Comparison of ENCODE assay signal across 17 mouse cellular contexts in the genomic region with DNA sequence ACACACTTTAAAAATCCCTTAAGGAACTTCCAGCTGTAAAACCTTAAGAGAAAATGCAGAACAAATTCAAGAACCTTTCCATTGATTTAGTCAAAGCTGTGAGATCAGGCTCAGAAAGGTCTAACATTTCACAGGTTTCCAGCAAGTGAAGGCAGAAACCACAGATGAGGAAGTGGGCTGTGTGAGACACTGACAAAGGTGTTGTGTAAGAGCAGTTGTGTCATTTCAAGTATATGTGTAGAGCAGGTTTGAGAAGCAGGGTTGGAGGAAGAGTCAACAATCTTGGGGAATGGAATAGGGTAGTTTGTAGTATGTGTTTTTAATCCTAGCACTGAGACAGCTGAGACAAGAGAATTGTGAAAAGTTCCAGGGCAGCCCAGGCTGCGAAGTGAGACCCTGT. TPM values are rescaled to one million over a fixed set of nuclear protein-coding genes. Genes with fewer than 3 reads are reported as not detected.
DNase-seq lines count a peak whose midpoint lies in the region; ATAC-seq and TF ChIP-seq lines count a peak whose summit lies in the region.
"Had no signal": no experiment of that assay in that cellular context is flagged by ENCODE, and none has a peak within 500 bp of the region (broad histone marks: within the 10 kb centered on the region; RNA-seq: fewer than 3 reads in every experiment).

No protein-coding gene starts in this region.

- WGBS in lung, adult 2 months, result 24% methylated on average over 1 of the region's 1 CpGs
- WGBS in bone marrow, adult 2 months, result 6% methylated on average over 1 of the region's 1 CpGs
- WGBS in midbrain, embryonic 14.5 days, result 44% methylated on average over 1 of the region's 1 CpGs

- peak overlapping the region; percentile 94 for H3K27ac ChIP-seq in bone marrow, adult 2 months (ENCODE audit: control insufficient read depth, insufficient read depth, low read depth, low read length, poor library complexity)
- H3K27ac ChIP-seq in midbrain, embryonic 14.5 days (replicated peaks; ENCODE audit: low read depth, low read length), result no peak overlapping the region
- H3K27ac ChIP-seq: hindbrain, embryonic 13.5 days; midbrain, embryonic 12.5 days had no signal

- H3K36me3 ChIP-seq in midbrain, embryonic 14.5 days (ENCODE audit: control insufficient read depth, insufficient read depth, low read length), result no peaks in the 10 kb centered on the region
- H3K36me3 ChIP-seq: hindbrain, embryonic 13.5 days had no signal

- H3K9me3 ChIP-seq in midbrain, embryonic 14.5 days (ENCODE audit: control insufficient read depth, low read length), result no peaks in the 10 kb centered on the region
- H3K9me3 ChIP-seq: hindbrain, embryonic 13.5 days; midbrain, embryonic 12.5 days had no signal

- no peaks in the 10 kb centered on the region for H3K27me3 ChIP-seq in midbrain, embryonic 14.5 days (ENCODE audit: control insufficient read depth, insufficient read depth, low read length)

- H3K4me1 ChIP-seq in lung, adult 2 months (ENCODE audit: control insufficient read depth, insufficient read depth, low read length), result peaks cover 6% of the 10 kb centered on the region
- H3K4me1 ChIP-seq in bone marrow, adult 2 months (ENCODE audit: control insufficient read depth, insufficient read depth, low read length), result peaks cover 7% of the 10 kb centered on the region
- peaks cover 6% of the 10 kb centered on the region; the same call in 1 of the 2 replicates for H3K4me1 ChIP-seq in midbrain, embryonic 14.5 days (ENCODE audit: control insufficient read depth, insufficient read depth, low read length)

- TF ChIP-seq CTCF in lung, adult 2 months (IDR thresholded peaks at IDR 0.05; ENCODE audit: insufficient read depth, low read length), result no peak
- no peak for TF ChIP-seq CTCF in bone marrow, adult 2 months (IDR thresholded peaks at IDR 0.05; ENCODE audit: control insufficient read depth, insufficient read depth, low read length)

- no peak overlapping the region for H3K4me2 ChIP-seq in midbrain, embryonic 14.5 days (ENCODE audit: low read length)
- H3K4me2 ChIP-seq: hindbrain, embryonic 13.5 days; midbrain, embryonic 12.5 days had no signal

- no peak overlapping the region for H3K4me3 ChIP-seq in lung, adult 2 months (replicated peaks; ENCODE audit: extremely low read depth, low read depth, low read length)
- no peak overlapping the region for H3K4me3 ChIP-seq in bone marrow, adult 2 months (replicated peaks; ENCODE audit: control insufficient read depth, low read depth, low read length)
- no peak overlapping the region for H3K4me3 ChIP-seq in midbrain, embryonic 14.5 days (replicated peaks; ENCODE audit: low read depth, low read length)
- H3K4me3 ChIP-seq: hindbrain, embryonic 13.5 days; midbrain, embryonic 12.5 days had no signal

- no peak for ATAC-seq in midbrain, embryonic 14.5 days (ENCODE audit: low FRiP score, low TSS enrichment)
- ATAC-seq: forebrain, embryonic 16.5 days had no signal

- no peak for TF ChIP-seq POLR2A in lung, adult 2 months (IDR thresholded peaks at IDR 0.05; ENCODE audit: borderline replicate concordance, extremely low read depth, low read depth, low read length)
- no peak for TF ChIP-seq POLR2A in bone marrow, adult 2 months (IDR thresholded peaks at IDR 0.05; ENCODE audit: borderline replicate concordance, control insufficient read depth, low read depth, low read length)

- DNase-seq in lung, postnatal 25 days (ENCODE audit: low spot score), result peak; percentile 67
- DNase-seq in lung, adult 2 months, result no peak
- DNase-seq in CD4-positive helper T cell, adult 2 months (ENCODE audit: low read depth, low spot score), result peak; percentile 66
- DNase-seq in natural killer cell, adult 2 months (ENCODE audit: low spot score in 2 of 2), result peak; percentile 58 to 59
- no peak for DNase-seq in layer of hippocampus, postnatal 25 days (ENCODE audit: extremely low spot score in 1 of 2, low spot score in 1 of 2)
- no peak for DNase-seq in midbrain, embryonic 14.5 days
- DNase-seq: cerebellum, adult 11 months; gastrocnemius, postnatal 14 days; kidney, adult 2 months had no signal

- H3K9ac ChIP-seq in midbrain, embryonic 14.5 days (replicated peaks; ENCODE audit: low read length), result no peak overlapping the region
- H3K9ac ChIP-seq: hindbrain, embryonic 13.5 days; midbrain, embryonic 12.5 days had no signal

RNA-seq across cellular contexts. Expression of a gene that starts 2.4 kb away (rescaled TPM):
- not detected in 2 replicates for polyA plus RNA-seq in lung, adult 2 months (2012; rRNA removed)
- polyA plus RNA-seq in bone marrow, adult 2 months (2011; ENCODE audit: insufficient read depth, insufficient read length, low replicate concordance, missing spikeins), result not detected in 2 replicates
- not detected for total RNA-seq in layer of hippocampus, postnatal 25 days (2021)
- polyA plus RNA-seq in midbrain, embryonic 14.5 days (2014; fragmentation: Nextera tagmentation; extraction: Ambion mirVana), result not detected in 2 replicates
- total RNA-seq: adrenal gland, postnatal 4 days; gastrocnemius, postnatal 14 days; left cerebral cortex, postnatal 25 days had no signal
- polyA plus RNA-seq: forebrain, embryonic 16.5 days; heart, embryonic 14.5 days; hindbrain, embryonic 13.5 days; kidney, adult 2 months; large intestine, adult 2 months; midbrain, embryonic 12.5 days had no signal

RNA-seq across cellular contexts. Expression of a gene that starts 3.2 kb away (rescaled TPM):
- 0.25 TPM in 1 of 2 replicates, not detected in the other for polyA plus RNA-seq in lung, adult 2 months (2012; rRNA removed)
- not detected in 2 replicates for polyA plus RNA-seq in bone marrow, adult 2 months (2011; ENCODE audit: insufficient read depth, insufficient read length, low replicate concordance, missing spikeins)
- total RNA-seq in layer of hippocampus, postnatal 25 days (2021), result not detected
- not detected in 2 replicates for polyA plus RNA-seq in midbrain, embryonic 14.5 days (2014; fragmentation: Nextera tagmentation; extraction: Ambion mirVana)
- total RNA-seq: adrenal gland, postnatal 4 days; gastrocnemius, postnatal 14 days had no signal
- polyA plus RNA-seq: forebrain, embryonic 16.5 days; heart, embryonic 14.5 days; hindbrain, embryonic 13.5 days; kidney, adult 2 months; large intestine, adult 2 months; midbrain, embryonic 12.5 days had no signal

RNA-seq across cellular contexts. Expression of a gene that starts 3.7 kb away (rescaled TPM):
- polyA plus RNA-seq in lung, adult 2 months (2012; rRNA removed), result 35.9 and 50.0 TPM in 2 replicates
- polyA plus RNA-seq in bone marrow, adult 2 months (2011; ENCODE audit: insufficient read depth, insufficient read length, low replicate concordance, missing spikeins), result 34.8 and 47.9 TPM in 2 replicates
- total RNA-seq in layer of hippocampus, postnatal 25 days (2021), result 10 to 100 TPM; 57.4 to 60.6 TPM
- 62.4 and 74.6 TPM in 2 replicates for polyA plus RNA-seq in midbrain, embryonic 14.5 days (2014; fragmentation: Nextera tagmentation; extraction: Ambion mirVana)

RNA-seq across cellular contexts. Expression of a gene that starts 23.9 kb away (rescaled TPM):
- 67.5 and 78.6 TPM in 2 replicates for polyA plus RNA-seq in lung, adult 2 months (2012; rRNA removed)
- 27.1 and 51.8 TPM in 2 replicates for polyA plus RNA-seq in bone marrow, adult 2 months (2011; ENCODE audit: insufficient read depth, insufficient read length, low replicate concordance, missing spikeins)
- total RNA-seq in layer of hippocampus, postnatal 25 days (2021), result 10 to 100 TPM; 85.8 to 96.2 TPM
- polyA plus RNA-seq in midbrain, embryonic 14.5 days (2014; fragmentation: Nextera tagmentation; extraction: Ambion mirVana), result 235 and 260 TPM in 2 replicates

RNA-seq across cellular contexts. Expression of a gene that starts 26.4 kb away (rescaled TPM):
- 1.6 and 1.8 TPM in 2 replicates for polyA plus RNA-seq in lung, adult 2 months (2012; rRNA removed)
- 6.4 and 7.7 TPM in 2 replicates for polyA plus RNA-seq in bone marrow, adult 2 months (2011; ENCODE audit: insufficient read depth, insufficient read length, low replicate concordance, missing spikeins)
- not detected for total RNA-seq in layer of hippocampus, postnatal 25 days (2021)
- polyA plus RNA-seq in midbrain, embryonic 14.5 days (2014; fragmentation: Nextera tagmentation; extraction: Ambion mirVana), result not detected in 2 replicates
- total RNA-seq: adrenal gland, postnatal 4 days; gastrocnemius, postnatal 14 days; left cerebral cortex, postnatal 25 days had no signal
- polyA plus RNA-seq: forebrain, embryonic 16.5 days; heart, embryonic 14.5 days; hindbrain, embryonic 13.5 days; midbrain, embryonic 12.5 days had no signal

Comparison
In these comparisons a context has a peak if more than half of its experiments do, and no peak if none do; other contexts are left out.
1. DNase-seq: peak in lung, postnatal 25 days (single experiment), CD4-positive helper T cell, adult 2 months (single experiment) and natural killer cell, adult 2 months (2 of 2); none in lung, adult 2 months (single experiment), layer of hippocampus, postnatal 25 days (0 of 2) and midbrain, embryonic 14.5 days (single experiment).